Mouse (Mus musculus) CD8-positive naive resting alpha-beta T cell, adult 2 months (primary cell): Measurements from ENCODE around the gene Cbx7.
"Not testable (repeated sequence)": the region's sequence is repeated elsewhere in the genome, so short reads cannot be mapped to it uniquely, and the experiment has no call there.

Experiments used
- DNase-seq, 2 experiments: peaks; one replicate each; pipeline ENCODE4 v3.0.0; 2022; ENCODE audit warnings: low read depth in 2 of 2, low spot score in 2 of 2

The Cbx7 gene

DNA sequence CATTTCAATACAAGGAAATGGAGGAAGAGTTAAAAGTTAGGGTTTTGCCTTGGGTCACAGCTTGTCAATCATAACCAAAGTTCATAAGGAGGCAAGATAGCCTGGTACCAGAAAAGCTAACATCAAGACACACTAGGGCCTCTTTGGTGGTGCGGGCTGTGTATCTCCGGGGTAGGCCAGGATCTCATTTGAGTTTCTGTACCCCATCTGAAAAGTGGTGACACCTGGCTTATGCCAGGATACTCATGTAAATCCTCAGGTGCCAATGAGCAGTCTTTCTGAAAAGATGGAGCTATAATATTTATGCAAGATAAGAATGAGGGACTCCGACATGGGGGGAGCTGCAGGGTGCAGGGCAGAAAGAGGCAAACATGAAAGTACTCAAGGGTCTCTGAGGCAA lies 42.6 kb downstream of the Cbx7 start:
- DNase-seq, result no peak

GRCm38 (mm10) chr15:79927637-79928122 lies 43.2 kb downstream of the Cbx7 start:
- peak; percentile 90 to 96 for DNase-seq

- DNase-seq, result no peak
Measured at GRCm38 (mm10) chr15:79926856-79927416, 44.0 kb downstream of the Cbx7 start.

- DNase-seq, result no peak
Measured at GRCm38 (mm10) chr15:79919787-79920186, 51.1 kb downstream of the Cbx7 start.

DNA sequence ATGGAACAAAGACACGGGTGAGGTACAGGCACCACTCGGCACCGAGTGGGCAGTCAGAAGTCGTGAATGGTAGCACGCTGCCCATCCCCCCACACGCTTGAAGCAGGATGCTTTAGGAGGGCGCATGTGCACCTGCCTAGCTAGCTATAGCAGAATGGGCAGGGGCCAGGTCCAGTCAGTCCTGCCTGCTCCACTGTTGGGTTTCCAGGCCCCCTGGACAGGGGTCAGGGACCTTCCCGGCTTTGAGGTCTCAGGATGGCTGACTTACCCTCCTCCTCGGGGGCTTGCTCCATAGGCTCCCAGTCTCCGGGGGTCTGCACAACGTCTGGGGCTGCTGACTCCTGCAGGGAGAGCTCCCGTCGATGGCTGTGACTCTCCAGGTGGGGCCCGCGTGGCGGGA lies 52.4 kb downstream of the Cbx7 start:
- no peak for DNase-seq

GRCm38 (mm10) chr15:79917111-79917720 lies 53.7 kb downstream of the Cbx7 start:
- no peak for DNase-seq

- DNase-seq, result no peak
Measured at GRCm38 (mm10) chr15:79916150-79916549, 54.8 kb downstream of the Cbx7 start.

GRCm38 (mm10) chr15:79914357-79914756 lies 56.6 kb downstream of the Cbx7 start:
- no peak for DNase-seq

DNA sequence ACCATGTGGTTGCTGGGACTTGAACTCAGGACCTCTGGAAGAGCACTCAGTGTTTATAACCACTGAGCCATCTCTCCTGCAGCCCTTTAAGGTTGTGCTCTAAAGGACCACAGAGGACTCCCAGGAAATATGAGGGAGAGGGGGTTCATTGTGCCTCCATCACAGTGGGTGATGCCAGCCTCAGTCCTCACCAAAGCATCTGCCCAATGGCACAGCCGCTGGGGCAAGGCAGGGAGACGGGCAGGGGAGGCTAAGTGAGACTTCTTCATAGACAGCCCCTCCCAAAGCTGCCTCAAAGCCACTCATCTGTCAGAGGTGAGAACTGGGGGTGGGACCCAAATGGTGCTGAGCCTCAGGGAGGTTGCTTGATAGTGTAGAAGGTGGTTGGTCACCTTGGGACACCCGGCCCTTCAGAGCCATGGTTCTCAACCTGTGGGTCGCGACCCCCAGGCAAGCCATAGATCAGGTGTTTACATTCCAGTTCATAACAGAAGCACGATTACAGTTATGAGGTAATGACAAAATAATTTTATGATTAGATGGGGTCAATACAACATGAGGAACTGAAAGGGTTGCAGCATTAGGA lies 57.1 kb downstream of the Cbx7 start:
- no peak for DNase-seq

DNA sequence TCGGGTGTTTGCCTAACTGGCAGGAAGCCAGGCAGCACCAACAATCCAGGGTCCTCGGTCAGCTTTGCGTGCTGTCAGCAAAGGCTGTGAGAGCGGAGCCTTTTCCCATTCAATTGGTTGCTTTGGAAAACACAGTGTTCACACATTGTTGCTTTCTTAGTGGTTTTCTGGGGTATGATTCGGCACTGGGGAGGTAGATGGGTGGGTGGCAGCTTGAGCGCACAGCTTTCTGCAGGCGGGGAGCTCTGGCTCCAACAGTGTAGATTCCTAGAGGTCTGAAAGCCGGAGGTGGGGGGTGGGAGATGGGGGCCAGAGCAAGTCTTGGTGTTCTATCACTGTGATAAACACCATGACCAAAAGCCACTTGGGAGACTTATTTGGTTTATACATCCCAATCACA lies 59.6 kb downstream of the Cbx7 start:
- DNase-seq, result no peak

GRCm38 (mm10) chr15:79910812-79911211 lies 60.1 kb downstream of the Cbx7 start:
- not testable (repeated sequence) for DNase-seq

DNA sequence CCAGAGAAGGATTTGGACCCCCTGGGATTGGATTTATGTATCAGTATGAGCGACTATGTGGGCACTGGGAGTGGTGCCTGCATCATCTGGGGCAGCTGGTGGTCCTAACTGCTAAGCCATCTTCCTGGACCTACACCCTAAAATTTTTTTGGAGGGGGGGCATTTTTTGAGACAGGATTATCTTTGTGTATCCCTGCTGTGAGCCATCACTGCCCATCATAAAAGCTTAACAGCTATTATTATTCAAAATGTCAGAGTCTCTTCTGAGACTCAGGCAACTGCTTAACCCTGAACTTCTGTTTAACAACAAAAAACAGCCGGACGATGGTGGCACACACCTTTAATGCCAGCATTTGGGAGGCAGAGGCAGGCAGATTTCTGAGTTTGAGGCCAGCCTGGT lies 61.9 kb downstream of the Cbx7 start:
- not testable (repeated sequence) for DNase-seq

GRCm38 (mm10) chr15:79906855-79907254 lies 64.1 kb downstream of the Cbx7 start:
- DNase-seq, result no peak

GRCm38 (mm10) chr15:79905211-79905610 lies 65.7 kb downstream of the Cbx7 start:
- no peak for DNase-seq

DNA sequence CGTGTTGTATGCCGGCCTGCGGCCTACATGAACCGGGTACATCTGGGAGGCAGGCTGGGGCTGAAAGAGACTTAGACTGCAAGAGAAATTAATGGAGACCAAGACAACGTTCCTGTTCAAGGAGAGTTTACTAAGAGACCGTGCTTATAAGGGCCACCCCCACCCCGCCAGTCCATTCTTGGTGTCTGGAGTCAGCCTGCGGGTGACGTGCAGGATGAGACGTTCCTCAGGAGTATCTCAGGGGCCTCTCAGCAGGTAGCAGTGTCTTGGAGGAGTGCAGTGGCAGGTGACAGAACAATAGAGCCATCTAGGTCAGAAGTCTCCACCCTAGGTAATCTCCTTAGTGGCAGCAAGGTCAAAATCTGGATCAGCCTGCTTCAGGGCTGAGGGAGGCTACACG lies 66.2 kb downstream of the Cbx7 start:
- not testable (repeated sequence) for DNase-seq

DNA sequence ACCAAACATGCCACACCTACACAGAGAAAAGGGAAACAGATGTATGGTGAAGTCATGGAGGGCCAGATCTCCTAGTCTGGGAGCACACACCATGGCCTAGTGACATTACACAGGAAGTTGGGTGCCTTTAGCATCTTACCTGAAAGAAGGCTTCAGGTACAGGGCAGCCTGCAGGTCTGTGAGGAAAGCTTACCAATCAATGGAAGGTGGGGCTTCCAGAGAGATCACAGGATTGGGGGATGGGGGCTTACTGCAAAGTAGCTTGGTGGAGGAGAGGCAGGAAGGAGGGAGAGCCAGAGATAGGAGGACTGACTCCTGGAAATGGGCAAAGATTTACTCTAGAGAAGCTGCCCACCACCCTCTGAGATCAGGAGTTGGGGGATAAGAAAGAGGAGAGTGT lies 67.0 kb downstream of the Cbx7 start:
- DNase-seq, result no peak

- DNase-seq, result not testable (repeated sequence)
Measured at GRCm38 (mm10) chr15:79903081-79903480, 67.8 kb downstream of the Cbx7 start.

GRCm38 (mm10) chr15:79901399-79901798 lies 69.5 kb downstream of the Cbx7 start:
- no peak for DNase-seq

DNA sequence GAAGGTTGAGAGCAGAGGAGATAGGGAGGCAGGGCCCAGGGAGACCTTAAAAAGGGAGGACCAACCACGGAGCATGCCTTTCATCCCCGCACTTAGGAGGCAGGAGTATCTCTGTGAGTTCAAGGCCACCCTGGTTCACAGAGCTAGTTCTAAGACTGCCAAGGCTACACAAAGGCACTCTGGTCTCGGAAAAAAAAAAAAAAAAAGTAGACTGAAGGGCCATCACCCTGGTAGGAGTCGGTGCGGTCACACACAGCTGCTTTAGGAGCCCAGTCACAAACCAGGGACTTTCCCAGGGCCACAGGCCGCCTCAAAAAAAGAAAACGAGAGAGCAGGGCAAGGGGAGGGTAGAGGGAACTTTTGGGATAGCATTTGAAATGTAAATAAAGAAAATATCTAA lies 70.2 kb downstream of the Cbx7 start:
- no peak for DNase-seq

DNA sequence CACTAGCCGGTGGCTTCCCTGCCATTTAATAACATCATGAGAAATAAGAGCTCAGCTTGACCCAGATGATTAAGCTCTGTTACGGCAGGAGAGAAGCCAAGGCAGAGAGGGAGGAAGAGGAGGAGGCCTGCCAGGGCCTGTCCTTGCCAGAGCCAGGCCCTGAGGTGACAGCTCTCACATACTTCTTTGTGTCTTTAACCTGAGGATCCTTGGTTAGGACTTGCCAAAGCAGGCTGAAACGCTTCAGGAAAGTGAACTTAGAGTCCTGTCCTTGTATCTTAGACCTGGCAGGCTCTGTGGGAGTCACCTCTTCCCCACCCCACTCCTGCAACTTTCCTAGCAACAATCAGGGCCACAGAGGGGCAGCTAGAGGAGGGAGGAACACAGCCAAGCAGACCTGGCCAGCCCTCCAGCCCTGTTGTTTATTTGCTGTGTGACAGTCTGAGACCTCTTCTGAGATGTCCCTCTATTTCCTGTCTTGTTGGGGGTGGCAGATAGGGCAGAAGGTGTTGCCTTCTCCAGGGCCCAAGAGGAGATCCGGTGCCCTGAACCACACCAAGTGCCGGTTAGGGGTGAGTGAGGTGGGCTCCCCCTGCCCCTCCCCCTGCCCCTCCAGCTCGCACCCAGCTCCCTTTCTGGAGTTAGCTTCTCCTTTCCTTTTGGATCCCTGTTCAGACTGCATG lies 71.0 kb downstream of the Cbx7 start:
- DNase-seq, result no peak

GRCm38 (mm10) chr15:79898988-79899387 lies 71.9 kb downstream of the Cbx7 start:
- no peak for DNase-seq

GRCm38 (mm10) chr15:79896080-79896725 lies 74.7 kb downstream of the Cbx7 start:
- DNase-seq, result no peak
